Mouse (Mus musculus) lung, postnatal 10 days (tissue): ENCODE data around the gene Agbl1.
"Not testable (repeated sequence)": the region's sequence is repeated elsewhere in the genome, so short reads cannot be mapped to it uniquely, and the experiment has no call there.

ENCODE experiments used
- DNase-seq: peaks from one replicate; pipeline ENCODE4 v3.0.0; 2021

Gene Agbl1

GRCm38 (mm10) chr7:76229311-76229937 is at the start of gene Agbl1:
Gene Agbl1 (plus strand): TSS chr7:76229887.
- DNase-seq: no peak

DNA sequence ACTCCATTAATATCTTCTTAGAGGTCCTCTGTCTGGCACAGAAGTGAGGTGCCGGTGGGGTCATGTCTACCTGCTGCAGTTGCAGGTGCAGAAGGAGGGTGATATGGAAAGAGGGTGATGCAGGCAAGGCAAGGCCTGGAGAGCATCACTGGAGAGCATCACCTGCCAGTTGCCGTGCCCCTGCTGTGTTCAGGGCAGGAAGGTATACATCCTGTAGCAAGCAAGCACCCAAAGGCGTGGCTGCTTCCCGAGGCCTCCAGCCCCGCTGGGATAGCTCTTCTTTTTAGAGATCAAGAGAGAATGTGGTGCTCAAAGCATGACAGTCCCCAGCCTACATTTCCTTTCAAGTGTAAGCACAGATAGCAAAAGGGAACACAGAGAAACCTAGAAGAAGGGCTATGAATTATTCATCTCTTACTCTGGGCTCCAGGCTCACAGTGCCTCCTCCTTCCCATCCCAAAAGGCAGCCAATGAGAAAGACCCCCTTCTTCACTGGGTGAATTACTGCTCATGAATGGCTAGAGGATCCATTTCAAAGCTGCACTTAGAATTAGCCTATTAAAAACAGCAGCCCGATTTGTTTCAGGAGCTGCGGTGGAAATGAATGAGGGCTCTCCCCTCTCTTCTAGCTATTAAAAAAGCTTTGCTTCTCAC is 44.6 kb upstream of the Agbl1 start:
- DNase-seq: no peak

DNA sequence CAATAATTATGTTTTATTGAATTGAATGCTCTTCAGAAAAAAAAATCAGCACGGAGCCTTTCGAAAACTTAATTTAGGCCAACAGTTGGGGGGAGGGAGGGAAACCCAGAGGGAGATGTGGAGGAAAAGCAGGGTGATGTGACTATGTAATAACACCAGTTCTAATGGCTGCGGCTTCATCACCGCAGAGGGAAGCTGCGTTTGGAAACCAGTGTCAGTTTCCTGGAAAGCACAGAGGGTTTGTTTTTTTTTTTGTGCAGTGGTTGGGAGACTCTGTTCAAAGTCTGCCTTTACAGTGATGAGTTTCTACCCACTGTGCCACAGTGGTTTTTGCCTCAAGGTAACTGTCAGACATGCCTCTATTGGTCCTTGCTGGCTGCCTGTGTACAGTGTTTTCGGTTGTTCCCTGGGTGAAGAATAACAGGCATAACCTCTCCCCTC is 44.0 kb upstream of the Agbl1 start:
- DNase-seq: no peak

GRCm38 (mm10) chr7:76218546-76218945 is 11.1 kb upstream of the Agbl1 start:
- DNase-seq: no peak

- DNase-seq: no peak
Measured at GRCm38 (mm10) chr7:76219797-76220469, 9.8 kb upstream of the Agbl1 start.

DNA sequence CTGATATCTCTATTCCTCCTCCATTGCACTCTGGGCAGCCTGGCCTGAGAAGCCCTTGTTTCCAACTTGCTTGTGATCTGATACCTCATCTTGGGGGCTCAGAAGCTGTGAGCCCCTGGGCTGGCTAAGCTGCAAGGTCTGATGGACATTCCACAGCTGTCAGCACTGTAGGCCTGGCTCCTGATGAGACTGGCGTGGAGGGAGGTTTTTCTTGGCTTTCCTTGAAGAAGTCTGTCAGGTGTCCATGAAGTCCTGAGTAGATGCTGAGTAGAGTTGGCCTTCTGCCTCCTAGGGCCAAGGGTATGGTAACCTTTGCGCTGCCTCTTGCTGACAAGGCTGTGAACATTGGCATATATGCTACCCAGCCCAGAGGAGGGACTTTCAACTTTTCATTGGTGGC is 7.0 kb upstream of the Agbl1 start:
- DNase-seq: no peak

DNA sequence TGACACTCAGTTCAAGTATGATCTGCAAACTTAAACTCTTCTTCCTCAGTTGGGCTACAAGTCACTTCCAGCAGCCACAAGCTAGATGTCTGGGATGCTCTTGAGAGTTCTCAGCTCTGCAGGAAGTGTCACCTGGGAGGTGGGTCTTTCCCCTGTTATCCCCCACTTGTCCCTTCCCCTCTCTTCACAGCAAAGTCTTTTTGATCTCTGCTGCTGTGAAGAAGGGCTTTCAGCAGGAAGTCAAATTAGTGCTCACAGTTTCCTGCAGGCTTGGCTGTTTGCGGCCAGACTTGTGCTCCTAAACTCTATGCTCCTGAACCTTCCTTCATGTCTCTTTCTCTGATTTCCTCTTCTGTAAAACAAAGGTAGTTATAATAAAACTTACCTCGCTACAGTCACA is 806 bp upstream of the Agbl1 start:
- DNase-seq: no peak

DNA sequence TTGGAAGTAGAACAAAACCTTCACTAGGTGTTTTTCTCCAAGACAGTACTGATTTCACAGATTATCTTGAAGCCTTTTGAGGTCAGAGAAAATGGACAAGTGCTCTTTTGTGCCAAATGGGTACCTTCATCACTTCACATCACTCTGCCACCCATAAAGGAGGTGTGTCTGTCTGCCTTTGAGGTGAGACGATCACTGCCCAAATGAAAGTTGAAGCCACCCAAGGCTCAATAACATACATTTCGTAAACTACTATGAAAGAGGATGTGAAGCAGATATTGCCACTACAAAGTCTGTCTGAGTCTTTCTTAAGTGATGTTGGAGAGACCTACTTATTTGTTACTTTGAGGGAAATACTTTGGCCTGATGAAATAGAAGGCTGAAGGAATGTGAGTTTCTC is 4.6 kb downstream of the Agbl1 start:
- no peak for DNase-seq

DNA sequence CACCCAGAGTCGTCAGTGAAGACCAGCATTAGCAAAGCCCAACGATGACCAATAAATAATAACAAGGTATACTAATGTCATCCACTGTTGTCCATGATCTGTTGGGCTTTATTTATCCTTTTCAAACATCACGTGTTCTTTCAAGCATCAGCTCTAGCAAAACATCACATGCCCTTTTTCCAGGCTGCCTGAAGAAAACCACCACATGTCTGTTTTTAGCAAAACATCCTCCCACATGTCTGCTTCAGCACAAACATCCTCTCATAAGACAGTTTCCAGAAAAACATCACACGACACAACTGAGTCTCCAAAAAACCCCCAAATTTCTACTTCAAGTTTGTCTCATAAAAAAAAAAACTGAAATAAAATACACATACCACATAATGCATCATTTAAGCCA is 7.8 kb downstream of the Agbl1 start:
- no peak for DNase-seq

DNA sequence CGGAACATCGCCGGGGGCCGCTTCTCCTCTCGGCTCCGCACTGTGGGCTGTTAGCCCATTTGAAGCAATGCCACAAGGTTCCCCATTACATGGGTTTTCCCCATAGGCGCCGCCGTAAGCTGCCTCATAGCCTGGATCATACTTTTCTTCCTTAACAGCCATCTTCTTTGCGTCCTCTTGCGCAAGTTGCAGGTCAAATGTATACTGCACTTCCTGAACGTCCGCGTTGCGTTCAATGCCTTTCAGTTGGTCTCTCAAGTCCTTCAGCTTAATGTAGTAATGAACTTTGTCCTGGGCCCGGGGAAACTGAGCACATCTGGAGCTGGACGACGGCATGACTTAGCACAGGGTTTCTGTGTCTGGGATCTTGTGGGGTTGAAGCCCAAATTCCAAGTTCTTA is 15.2 kb downstream of the Agbl1 start:
- DNase-seq: not testable (repeated sequence)

DNA sequence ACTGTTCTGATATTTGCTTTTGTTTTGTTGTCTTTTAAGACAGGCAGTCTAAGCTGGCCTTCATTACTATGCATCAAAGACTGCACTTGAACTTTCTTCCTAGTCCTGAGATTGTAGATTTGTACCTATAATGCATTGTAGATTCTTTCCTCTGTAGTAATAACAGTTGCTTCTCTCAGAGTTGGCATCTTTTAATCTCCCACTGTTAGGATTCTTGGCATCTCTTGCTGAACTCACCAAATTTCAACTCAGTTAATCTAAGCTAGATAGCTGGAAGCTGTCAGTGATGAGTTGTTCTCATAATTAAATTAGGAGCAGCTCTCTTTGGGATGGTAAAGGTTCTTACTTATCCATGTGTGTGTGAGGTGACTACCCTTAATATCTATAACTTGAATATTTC is 45.4 kb downstream of the Agbl1 start:
- DNase-seq: no peak

- DNase-seq: no peak
Measured at GRCm38 (mm10) chr7:76282831-76283230, 53.1 kb downstream of the Agbl1 start.

- no peak for DNase-seq
Measured at GRCm38 (mm10) chr7:76287531-76287930, 57.8 kb downstream of the Agbl1 start.

DNA sequence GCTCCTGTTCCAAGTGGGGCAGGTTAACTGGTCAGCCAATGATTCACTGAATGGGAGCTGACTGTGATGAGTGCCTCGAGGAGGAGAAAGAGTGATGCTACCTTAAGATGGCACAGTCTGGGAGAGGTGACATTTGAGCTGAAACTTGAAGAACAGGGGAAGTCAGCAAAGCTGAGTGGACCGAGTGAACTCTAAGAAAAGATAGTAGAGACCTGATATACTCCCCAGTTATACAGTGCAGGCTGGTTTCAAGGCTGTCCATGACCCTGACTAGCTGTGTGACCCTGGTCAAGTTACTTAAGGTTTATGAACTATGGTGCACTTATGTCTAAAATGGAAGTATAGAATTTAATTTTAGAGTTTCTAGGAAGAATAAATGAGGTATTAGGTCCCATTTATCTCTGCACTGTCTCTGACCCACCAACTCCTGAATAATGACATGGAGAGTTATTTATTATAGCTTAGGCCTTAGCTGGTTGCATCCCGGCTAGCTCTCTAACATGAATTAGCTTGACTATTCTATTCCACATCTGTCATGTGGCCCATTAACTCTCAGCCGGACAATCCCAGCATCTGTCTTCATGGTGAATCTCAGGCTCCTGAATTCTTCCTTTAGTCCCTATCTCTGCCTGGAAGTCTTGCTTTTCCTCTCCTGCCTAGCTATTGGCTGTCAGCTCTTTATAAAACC is 92.3 kb downstream of the Agbl1 start:
- no peak for DNase-seq

GRCm38 (mm10) chr7:76326091-76326490 is 96.4 kb downstream of the Agbl1 start:
- no peak for DNase-seq

DNA sequence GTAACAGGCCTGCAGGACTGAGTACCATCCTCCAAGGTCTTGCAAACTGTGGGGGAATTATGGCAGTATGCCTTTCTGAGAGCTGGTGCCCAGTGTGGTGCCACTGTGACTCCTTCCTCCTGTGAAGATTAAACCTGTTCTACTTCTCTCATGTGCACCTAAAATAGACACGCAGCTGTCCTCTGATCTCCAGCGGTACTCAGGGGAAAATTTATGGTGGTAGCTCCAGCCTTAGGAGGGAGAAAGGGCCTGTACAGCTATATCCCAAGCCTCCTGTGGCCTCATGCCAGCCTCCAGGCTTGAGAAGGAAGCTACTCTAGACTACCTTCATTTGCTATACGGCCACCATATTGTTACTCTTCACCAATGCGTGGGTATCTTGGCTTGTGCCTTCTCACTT is 109.6 kb downstream of the Agbl1 start:
- no peak for DNase-seq

DNA sequence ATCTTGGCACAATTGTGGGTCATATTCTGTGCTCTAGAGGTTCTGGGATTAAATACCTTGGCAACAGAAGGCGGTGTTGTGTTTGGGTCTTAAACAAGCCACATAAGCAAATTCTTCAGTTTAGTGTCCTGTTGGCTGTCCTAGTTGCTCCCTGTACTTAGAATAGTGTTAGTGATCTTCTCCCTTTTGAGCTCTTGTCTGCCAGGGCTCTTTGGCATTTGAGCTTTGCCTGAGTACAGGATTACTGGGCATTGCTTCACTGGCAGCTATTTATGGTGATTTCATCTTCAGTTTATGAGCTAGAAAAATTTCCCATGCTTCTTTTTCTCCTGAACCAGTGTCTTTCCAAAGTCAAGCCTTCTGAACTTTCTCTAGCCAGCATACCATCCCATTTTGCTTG is 111.9 kb downstream of the Agbl1 start:
- DNase-seq: no peak

GRCm38 (mm10) chr7:76353469-76353868 is 123.8 kb downstream of the Agbl1 start:
- peak; percentile 28 for DNase-seq

- DNase-seq: peak; percentile 73
Measured at GRCm38 (mm10) chr7:76354510-76354909, 124.8 kb downstream of the Agbl1 start.

DNA sequence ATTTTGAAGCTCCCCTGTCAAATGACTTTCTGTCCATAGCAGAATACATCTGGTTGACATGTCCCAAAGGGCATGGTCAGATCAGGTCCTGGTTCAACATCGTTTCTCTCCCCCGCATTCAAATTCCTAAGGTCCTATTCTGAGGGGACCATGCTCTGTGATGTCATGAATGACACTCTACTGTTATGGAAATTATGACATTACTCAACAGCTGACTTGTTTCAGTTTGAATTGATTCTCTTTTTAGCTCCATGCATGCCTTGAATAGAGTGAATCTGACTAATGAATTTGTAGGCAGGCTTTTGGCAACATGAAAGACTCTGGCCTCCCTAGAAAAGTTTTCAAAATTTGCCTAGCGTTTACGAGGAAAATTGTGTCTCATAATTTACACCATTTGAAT is 141.6 kb downstream of the Agbl1 start:
- no peak for DNase-seq

DNA sequence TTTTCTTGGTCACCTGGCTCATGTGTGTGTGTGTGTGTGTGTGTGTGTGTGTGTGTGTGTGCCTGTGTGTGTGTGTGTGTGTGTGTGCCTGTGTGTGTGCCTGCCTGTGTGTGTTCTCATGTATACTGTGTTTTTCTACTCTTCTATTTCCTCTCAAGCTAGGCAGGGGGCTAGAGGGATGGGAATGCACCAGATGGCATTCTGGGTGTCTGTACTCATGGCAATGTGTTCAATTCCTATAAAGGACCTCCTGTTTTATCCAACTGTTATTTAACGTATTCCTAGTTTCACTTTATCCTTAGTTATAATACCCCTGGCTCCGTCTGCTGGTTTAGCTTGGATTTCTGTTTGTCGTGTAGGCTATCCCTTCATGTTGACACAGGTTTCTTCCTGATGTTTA is 149.8 kb downstream of the Agbl1 start:
- no peak for DNase-seq

DNA sequence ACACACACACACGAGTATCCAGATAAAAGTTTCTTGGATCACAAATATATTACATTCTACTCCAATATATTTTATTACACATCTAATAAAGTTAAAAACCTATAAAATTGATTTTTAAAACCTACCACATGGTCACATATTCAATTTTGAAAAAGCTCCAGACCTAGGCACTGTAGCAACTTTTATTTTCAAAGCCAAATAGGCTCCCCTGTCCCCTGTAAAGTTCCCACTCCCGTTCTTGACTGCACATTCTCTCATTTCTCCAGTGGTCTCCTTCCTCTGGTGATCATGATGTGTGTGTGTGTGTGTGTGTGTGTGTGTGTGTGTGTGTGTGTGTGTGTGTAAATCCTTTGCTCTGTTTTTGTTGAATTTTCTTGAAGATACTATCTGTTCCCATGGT is 152.3 kb downstream of the Agbl1 start:
- DNase-seq: no peak

DNA sequence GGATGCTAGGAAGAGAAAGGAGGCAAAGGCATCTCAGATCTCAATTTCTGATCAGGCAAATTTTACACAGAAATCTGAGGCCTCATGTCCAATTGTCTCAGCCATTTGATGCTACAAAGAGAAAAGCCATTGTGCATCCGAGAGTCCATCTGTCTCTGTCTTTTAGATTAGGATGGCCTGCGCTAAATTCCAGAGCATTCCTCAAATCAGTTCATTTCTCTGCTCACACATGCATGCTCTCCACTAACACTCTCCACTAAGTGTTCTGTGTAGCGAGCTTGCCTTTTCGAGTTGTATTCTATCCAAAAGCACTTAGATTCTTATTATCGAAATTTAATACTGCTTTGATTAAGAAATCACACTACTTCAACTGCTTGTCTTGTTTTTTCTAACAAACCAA is 159.6 kb downstream of the Agbl1 start:
- DNase-seq: no peak
